Mouse (Mus musculus): ENCODE results near the gene Nfasc.

DNA sequence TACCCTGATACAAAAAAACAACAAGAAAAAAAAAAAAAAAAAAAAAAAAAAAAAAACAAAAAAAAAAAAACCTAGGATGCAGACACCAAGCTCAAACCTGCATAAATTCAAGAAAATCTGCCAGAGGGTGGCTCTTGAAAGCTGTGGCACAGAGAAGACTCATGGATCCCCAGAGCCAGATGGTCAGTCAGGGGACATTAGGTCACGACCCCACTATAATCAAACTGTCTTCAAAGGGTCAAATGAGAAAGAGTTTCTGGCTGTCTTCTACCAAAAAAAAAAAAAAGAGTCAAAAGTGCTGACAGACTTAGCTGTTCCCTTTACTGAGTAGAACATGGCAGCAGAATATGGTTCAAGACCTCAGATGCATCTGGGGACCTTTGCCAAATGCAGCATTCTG is 117.1 kb downstream of the Nfasc start:
- no peak for TF ChIP-seq CTCF (IDR thresholded peaks at IDR 0.05; ENCODE audit: control insufficient read depth, insufficient read depth, insufficient replicate concordance, low read depth, low read length)
- TF ChIP-seq POLR2A (IDR thresholded peaks at IDR 0.05; ENCODE audit: control insufficient read depth, low read depth, low read length) = no peak
